Mouse (Mus musculus) thymus, postnatal 36 days (tissue): ENCODE results near the gene Gm49396.

Experiments used
- DNase-seq, 2 experiments: peaks; one replicate each; pipeline ENCODE4 v3.0.0; 2022; ENCODE audit warnings: mixed read lengths in 2 of 2

Gene Gm49396

DNA sequence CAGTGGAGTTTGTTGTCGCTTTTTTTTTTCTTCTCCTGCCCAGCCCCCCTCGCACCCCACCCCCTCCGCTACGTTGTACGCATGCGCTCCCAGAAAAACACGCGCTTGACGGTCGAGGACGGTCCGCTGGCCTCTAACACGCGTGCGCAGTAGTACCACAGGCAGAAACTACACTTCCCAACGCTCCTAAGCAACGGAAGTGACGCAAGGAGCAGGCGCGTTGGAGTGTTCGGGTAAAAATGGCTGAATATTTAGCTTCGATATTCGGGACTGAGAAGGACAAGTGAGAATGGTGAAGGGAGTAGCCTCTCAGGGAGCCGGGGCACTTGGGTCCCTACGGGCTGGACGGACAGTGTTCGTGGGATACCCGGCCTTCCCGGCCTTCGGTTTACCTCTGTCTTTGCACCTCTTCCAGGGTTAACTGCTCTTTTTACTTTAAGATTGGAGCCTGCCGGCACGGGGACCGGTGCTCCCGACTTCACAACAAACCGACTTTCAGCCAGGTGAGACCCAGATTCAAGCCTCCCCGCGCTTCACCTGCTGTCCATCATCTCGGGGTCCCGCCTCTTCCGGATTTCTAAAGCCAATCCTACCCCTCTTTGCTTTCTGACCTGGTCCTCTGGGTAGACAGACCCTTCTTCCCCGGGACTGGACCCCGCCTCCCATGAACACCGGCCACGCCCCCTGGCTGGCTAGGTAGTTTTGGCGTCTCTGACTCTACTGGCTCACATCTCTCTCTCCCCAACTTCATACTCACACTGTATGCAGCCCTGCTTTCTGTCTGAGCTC lies at the start of gene Gm49396, which contains the start of the genes U2af1l4 and Psenen:
Gene Gm49396, plus strand, starts transcription at position 228 of the 789 bp plus-strand sequence.
Gene U2af1l4, plus strand, starts transcription at position 185 of the 789 bp plus-strand sequence.
Gene Psenen, minus strand, starts transcription at position 511 of the 789 bp plus-strand sequence.
- DNase-seq = peak; percentile 93 to 95

- DNase-seq = no peak
Observed at GRCm38 (mm10) chr7:30515003-30515760, 48.0 kb upstream of the Gm49396 start.

DNA sequence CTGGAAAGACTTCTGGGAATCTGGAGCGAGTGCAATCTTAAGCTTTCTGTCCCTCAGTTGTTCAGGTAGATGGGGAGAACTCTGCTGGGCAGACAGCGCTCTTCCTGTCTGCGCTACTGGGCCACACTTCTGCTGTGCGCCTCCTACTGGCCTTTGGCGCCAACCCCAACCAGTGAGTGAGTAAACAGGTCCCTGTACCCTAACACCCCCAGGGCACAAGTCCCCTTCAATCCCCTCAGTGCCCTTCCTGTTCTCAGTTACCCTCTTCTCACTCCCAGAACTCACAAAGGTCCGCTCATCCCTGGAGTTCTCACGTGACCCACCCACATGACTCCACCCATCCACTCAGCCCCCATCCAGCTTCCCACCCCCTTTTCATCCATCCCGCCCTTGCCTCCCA lies 44.8 kb upstream of the Gm49396 start:
- no peak for DNase-seq

DNA sequence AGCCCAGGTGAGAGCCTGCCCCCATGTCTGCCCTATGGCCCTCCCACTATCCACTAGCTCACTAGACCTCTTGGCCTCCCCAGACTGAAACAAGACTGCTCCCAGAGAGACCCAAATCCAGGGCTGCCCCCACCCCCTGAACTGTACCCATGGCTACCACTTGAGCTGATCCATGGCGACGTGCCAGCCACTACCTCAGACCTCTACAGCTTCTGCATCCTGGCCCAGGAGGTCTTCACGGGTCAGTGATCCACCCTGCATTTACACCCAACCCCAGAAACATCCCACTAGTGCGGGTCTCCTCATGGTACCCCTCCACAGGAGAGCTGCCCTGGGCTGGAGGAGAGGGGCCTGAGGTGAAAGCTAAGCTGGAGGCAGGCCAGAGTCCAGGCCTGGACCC lies 42.7 kb upstream of the Gm49396 start:
- DNase-seq = no peak

DNA sequence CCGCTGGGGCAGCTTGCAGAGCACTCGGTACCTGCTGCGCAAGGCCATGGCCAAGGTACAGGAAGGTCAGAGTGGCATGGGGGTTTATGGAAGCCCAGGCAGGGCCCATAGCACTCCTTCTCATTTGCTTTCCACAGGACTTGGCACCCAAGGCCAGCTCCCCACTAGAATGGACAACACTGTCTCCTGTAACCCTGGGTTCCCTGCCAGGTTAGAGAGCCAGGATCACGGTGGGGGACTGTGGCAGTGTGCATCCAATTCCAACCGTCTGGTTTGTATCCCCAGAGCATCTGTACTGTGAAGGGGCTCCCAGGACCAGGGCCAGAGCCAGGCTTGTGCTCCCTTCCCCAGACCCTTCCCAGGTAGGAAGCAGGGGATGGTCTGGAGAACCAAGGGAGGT lies 42.3 kb upstream of the Gm49396 start:
- no peak for DNase-seq

GRCm38 (mm10) chr7:30522871-30523270 lies 40.3 kb upstream of the Gm49396 start:
- DNase-seq = no peak

DNA sequence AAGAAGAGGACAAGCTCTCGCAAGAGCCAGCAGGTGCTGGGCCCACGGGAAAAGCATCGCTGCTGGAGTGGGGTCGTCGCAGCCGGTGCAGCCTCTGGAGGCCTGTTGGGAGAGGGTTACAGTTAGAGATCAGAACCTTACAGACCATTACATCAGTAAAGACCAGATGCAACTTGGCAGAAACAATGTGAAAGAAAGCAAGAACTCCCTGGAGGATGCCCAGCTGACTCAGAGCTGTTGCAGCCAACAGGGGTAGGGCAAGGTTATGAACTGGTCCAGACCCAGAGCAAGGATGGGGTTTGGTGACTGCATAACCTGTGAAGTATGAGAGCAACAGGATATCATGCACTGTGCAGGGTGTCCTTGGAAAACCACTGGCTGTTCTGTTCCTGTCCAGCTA lies 38.7 kb upstream of the Gm49396 start:
- no peak for DNase-seq

- DNase-seq = no peak
Observed at GRCm38 (mm10) chr7:30525954-30526353, 37.2 kb upstream of the Gm49396 start.

GRCm38 (mm10) chr7:30526399-30526798 lies 36.7 kb upstream of the Gm49396 start:
- DNase-seq = no peak

- DNase-seq = no peak
Observed at GRCm38 (mm10) chr7:30526981-30527380, 36.2 kb upstream of the Gm49396 start.

DNA sequence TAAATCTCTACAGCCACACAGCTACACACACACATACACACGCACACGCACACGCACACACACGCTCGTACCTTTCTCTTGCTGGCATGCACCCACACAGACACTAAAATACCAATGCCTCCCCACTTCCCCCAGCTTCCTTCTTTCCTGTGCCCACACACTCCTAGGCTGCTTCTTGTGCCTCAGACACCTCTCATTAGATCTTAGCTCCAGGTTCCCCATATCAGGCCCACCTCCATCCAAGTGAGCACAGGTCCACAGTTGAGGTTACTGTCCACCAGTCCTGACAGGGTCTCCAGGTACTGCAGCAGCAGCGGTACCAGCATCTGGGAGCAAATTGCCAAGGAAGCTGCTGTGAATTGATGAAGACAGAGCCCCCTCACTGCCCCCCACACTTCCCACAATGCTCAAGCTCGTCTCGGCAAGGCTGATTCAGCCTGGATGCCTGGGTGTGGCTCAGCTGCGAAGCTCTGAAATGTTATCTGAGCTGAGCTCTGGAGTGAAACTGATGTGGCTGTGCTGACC lies 31.8 kb upstream of the Gm49396 start:
- DNase-seq = no peak

GRCm38 (mm10) chr7:30532931-30533330 lies 30.2 kb upstream of the Gm49396 start:
- no peak for DNase-seq

DNA sequence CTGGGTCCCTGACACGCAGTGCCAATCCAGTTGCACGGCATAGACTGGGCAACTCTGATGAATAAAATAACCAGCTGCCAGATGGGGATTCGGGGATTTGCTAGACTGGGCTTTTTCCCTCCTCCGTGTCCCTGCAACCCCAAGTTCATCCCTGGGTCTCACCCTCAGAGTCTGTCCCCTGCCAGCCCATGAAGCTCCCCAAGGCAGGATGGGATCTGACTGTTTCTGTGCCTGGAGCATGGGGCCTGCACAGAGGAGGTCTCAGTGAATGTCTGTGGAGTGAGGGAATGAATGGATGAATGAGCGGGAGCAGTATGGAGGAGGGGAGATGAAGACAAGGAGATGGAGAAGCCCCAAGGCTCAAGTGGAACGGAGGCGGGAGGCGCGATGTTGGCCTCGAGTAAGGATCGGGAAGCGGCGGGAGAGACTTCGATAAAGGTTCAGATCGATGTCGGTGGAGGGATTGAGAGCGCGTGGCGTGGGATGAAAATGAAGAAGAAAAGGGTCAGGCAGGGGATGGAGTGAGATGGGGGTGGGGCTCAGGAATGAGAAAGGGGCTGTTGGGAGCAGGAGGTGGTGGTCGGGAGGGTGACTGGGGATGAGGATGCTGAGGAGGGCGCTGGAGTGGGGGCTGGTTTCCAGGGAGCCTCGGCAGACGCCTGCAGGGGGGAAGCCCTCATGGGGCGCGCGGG lies 29.1 kb upstream of the Gm49396 start:
- DNase-seq = no peak

GRCm38 (mm10) chr7:30534633-30535577 lies 28.2 kb upstream of the Gm49396 start, which contains the start of gene Arhgap33:
Arhgap33 (minus strand) TSS chr7:30535060.
- peak; percentile 97 to 98 for DNase-seq

GRCm38 (mm10) chr7:30540572-30540971 lies 22.6 kb upstream of the Gm49396 start:
- no peak for DNase-seq

DNA sequence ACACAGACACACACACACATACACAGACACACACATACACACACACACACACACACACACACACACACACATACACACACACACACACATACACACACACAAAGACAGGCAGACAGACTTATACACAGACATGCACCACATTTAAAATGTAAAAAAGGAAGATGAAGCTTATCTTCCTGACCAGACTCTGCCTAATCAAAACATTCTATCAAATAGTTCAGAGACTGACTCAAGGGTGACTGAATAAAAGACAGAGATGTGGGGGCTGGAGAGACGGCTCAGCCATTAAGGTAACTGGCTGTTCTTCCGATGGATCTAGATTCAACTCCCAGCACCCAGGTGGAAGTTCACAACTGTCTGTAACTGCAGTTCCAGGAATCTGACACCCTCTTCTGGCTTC lies 18.8 kb upstream of the Gm49396 start:
- DNase-seq = no peak

DNA sequence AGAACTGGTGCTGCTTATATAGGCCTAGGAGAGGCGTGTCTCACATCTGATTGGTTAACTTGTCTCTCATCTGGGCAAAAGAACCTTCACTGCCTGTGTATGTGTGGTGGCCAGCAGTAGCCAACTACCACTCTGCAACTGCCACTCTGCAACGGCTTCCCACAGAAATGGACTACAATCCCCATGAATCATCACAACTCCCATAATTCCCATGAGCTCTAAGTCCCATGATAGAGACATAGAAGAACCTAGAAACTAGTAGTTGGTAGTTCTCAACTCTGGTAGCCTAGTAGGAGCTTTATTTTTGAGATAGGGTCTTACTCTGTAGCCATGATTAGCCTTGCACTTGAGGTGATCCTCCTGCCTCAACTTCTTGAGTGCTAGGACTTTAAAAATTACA lies 13.3 kb upstream of the Gm49396 start:
- no peak for DNase-seq

GRCm38 (mm10) chr7:30550603-30551002 lies 12.5 kb upstream of the Gm49396 start:
- DNase-seq = no peak

- DNase-seq = no peak
Observed at GRCm38 (mm10) chr7:30551445-30552101, 11.6 kb upstream of the Gm49396 start.

DNA sequence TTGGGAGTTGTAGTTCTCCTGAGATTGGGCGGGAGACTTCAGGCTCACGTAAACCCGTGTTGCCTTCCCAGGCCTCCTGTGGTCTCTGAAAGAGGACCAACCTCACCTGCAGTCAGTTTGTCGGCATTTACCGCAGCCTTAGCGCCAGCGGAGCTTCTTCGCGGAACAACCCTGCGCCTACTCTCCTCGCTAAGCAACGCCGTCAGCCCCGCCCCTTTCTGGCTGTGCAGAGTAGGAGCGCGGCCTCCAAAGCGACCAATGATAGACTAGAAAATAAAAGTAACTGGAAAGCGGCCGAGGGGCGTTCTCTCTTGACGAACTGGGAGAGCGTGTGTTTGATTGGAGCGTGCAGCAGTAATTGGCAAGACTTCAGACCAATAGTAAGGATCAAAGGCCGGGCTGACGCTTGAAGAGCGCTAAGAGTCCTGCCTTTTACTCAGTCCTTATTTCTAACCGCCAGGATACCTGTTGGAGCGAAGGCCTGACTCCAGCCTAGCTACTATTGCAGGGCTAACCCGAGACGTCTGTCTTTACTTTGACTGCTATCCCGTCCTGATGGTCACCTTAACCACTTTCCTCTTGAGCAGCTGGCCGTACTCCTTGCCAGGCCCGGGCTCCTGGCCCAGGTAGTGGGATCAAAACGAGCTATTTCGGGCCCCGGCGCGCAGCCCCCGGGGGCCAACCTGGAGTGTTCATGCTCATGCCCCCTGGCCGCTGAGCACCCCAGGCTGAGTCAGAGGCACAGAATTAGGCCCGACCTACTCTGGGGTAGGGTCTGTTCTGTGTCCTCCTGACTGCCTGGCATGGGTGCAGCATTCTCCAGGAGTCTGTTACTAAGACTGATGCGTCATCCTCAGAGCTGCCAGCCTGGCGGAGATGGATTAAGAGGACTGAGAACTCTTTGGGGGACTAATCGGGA lies 10.8 kb upstream of the Gm49396 start, which contains the start of the genes Hspb6 and Proser3:
Gene Hspb6, plus strand, starts transcription at position 77 of the 919 bp plus-strand sequence.
Gene Proser3, minus strand, starts transcription at position 198 of the 919 bp plus-strand sequence.
- peak; percentile 95 to 96 for DNase-seq
